Mouse (Mus musculus) thymus, adult 2 months (tissue): ENCODE data around the gene Rrp1.

Experiments
- CTCF ChIP-seq: fragments of 200-500 bp; IDR thresholded peaks from 2 replicates; pipeline ENCODE4 v1.5.1; 2012; ENCODE audit warnings: mild to moderate bottlenecking, control low read depth, low read length, moderate library complexity, borderline replicate concordance; ENCODE audit not compliant: control insufficient read depth, poor library complexity, insufficient read depth; ENCODE audit errors: extremely low read depth
- POLR2A ChIP-seq: fragments of 200-500 bp; IDR thresholded peaks from 2 replicates; pipeline ENCODE4 v1.6.1; 2012; ENCODE audit warnings: mild to moderate bottlenecking, low read length, control low read depth, moderate library complexity; ENCODE audit not compliant: control insufficient read depth, poor library complexity, insufficient read depth; ENCODE audit errors: extremely low read depth

GRCm38 (mm10) chr10:78351564-78351886 lies 61.3 kb downstream of the Rrp1 start:
- TF ChIP-seq CTCF (no peak), POLR2A (no peak)
